8 mouse cellular contexts compared by ENCODE assay signal in the genomic region with DNA sequence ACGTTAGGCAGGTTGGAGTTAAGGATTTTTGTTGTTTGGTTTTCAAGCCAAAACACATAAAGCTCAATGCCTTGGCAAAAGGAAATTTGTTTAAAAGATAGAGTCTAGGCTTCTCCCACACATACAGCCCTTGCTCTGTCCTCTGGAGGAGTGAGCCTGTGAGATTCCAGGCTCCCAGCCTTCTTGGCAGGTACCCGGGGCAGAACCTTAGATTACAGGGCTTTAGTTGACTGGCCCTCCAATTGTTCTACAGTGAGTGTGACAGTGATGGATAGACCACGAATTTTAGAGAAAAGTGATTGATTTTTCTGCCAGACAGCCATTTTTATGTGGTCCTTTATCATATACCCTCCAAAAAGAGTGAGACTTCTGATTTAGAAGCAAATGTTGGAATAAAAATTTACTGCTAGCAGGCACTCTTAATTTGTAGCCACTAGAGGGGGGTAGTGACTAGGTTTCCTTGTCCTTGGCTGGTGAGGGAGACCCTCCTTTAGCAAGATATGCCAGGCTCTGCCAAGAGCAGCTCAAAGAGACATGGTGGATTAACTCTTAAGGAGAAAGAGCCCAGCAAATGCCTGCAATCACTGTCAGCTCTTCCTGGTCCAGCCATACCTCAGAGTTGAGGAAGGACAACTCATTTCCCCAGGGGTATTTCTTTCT.
DNase-seq lines count a peak whose midpoint lies in the region; ATAC-seq lines count a peak whose summit lies in the region.

No protein-coding gene starts in this region.

- no peak overlapping the region for H3K9ac ChIP-seq in kidney, embryonic 15.5 days
- no peak overlapping the region for H3K9ac ChIP-seq in heart, embryonic 12.5 days

- no peaks in the 10 kb centered on the region for H3K27me3 ChIP-seq in kidney, embryonic 15.5 days
- no peaks in the 10 kb centered on the region for H3K27me3 ChIP-seq in heart, embryonic 12.5 days (replicated peaks)

- peak; percentile 51 for DNase-seq in adrenal gland, postnatal 10 days
- no peak for DNase-seq in adrenal gland, adult 8-10 months
- peak; percentile 39 for DNase-seq in ovary, postnatal 14 days (ENCODE audit: low spot score)
- DNase-seq in ovary, postnatal 36 days (ENCODE audit: low spot score), result no peak
- peak; percentile 21 for DNase-seq in lung, postnatal 14 days

- 34% methylated on average over 3 of the region's 3 CpGs for WGBS in kidney, embryonic 15.5 days
- WGBS in heart, embryonic 12.5 days, result 34% methylated on average over 3 of the region's 3 CpGs

- no peaks in the 10 kb centered on the region for H3K9me3 ChIP-seq in kidney, embryonic 15.5 days (replicated peaks)
- no peaks in the 10 kb centered on the region for H3K9me3 ChIP-seq in heart, embryonic 12.5 days (replicated peaks)

- H3K4me1 ChIP-seq in kidney, embryonic 15.5 days, result no peaks in the 10 kb centered on the region
- peaks cover 12% of the 10 kb centered on the region for H3K4me1 ChIP-seq in heart, embryonic 12.5 days (replicated peaks)

- no peak overlapping the region for H3K4me2 ChIP-seq in kidney, embryonic 15.5 days
- H3K4me2 ChIP-seq in heart, embryonic 12.5 days, result no peak overlapping the region

- H3K27ac ChIP-seq in kidney, embryonic 15.5 days, result no peak overlapping the region
- no peak overlapping the region for H3K27ac ChIP-seq in heart, embryonic 12.5 days (ENCODE audit: poor library complexity, severe bottlenecking)

- no peak overlapping the region for H3K4me3 ChIP-seq in kidney, embryonic 15.5 days (replicated peaks)
- H3K4me3 ChIP-seq in heart, embryonic 12.5 days, result no peak overlapping the region

- H3K36me3 ChIP-seq in kidney, embryonic 15.5 days, result no peaks in the 10 kb centered on the region
- H3K36me3 ChIP-seq in heart, embryonic 12.5 days, result no peaks in the 10 kb centered on the region

- ATAC-seq in kidney, embryonic 15.5 days (replicated peaks; ENCODE audit: low FRiP score), result 0 out of 2 replicates have a peak, but pooled peaks have one; percentile 33
- ATAC-seq in monocyte, adult 5-6 weeks (replicated peaks; ENCODE audit: insufficient number of reproducible peaks, low FRiP score, low TSS enrichment, poor library complexity, severe bottlenecking), result no peak
- ATAC-seq in heart, embryonic 12.5 days (ENCODE audit: insufficient number of reproducible peaks, low FRiP score), result no peak

Comparison
In these comparisons a context has a peak if more than half of its experiments do, and no peak if none do; other contexts are left out.
1. DNase-seq: peak in adrenal gland, postnatal 10 days (single experiment), ovary, postnatal 14 days (single experiment) and lung, postnatal 14 days (single experiment); none in adrenal gland, adult 8-10 months (single experiment) and ovary, postnatal 36 days (single experiment).